Mouse (Mus musculus): ENCODE data around the gene Helb.

DNA sequence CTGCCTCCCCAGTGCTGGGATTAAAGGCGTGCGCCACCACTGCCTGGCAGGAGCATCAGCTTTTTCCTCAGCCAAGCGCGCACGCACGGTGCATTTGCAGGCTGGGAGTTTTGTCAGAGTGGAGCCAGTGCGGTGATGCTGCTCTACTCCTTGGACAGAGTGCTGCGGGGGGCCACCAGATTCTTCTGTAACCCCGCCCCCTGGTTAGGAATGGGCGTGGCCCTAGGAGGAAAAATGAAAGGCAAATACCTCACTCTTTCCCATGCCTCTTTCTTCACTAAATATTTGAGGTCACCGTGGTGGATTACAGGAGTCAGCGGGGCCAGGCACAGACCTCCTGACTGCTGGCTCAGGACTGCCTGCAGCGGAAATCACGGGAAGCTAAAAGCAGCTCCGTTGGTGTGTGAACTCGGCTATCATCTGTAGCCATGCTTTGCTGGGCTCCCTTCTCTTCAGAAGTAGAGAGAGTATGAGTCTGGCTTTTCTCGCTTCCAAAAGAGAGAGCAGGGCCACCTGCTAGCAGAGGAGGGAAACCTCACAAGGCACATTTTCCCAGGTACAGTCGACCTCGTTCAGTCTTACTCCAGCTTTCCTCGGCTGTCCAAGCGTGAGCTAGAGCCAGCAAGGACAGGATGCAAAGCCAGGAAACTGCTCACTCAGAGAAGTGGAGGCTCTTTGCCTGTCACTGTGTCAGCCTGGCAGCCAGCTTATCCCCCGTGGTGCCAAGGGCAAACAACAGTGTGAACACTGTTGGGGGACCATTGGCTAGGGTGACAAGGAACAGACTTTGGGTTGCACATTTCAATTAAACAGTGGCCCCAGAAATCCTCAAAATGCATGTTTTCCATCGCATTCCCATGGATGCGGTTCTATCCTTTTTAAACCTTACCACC is 51.3 kb downstream of the Helb start:
- no peak for TF ChIP-seq CTCF (IDR thresholded peaks at IDR 0.05)
- TF ChIP-seq EP300 (IDR thresholded peaks at IDR 0.05), result no peak
